Comparison of ENCODE assay signal across 26 mouse cellular contexts in the genomic region with DNA sequence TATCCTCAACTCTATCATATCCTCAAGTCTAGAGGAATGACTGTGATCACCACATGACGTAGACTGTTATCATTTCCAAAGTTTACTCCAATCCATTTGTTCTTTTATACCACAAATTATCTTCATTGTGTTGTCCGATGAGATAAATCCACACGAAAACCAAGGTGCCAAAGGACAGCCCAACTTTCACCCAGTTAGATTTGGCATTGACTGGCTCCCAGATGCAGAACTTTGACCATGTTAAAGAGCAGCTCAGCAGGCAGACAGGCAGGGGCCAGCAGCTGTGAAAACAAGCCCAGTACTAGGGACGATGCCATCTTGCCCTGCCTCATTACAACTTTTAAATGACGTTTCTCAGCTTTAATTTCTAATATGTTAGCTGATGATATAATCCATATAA.
DNase-seq lines count a peak whose midpoint lies in the region; ATAC-seq and TF ChIP-seq lines count a peak whose summit lies in the region.
"Had no signal": no experiment of that assay in that cellular context is flagged by ENCODE, and none has a peak within 500 bp of the region (broad histone marks: within the 10 kb centered on the region; RNA-seq: fewer than 3 reads in every experiment).

No protein-coding gene starts in this region.

- H3K27ac ChIP-seq in kidney, adult 2 months (ENCODE audit: insufficient read depth, low read depth, low read length) = no peak overlapping the region
- no peak overlapping the region for H3K27ac ChIP-seq in kidney, embryonic 14.5 days (ENCODE audit: low read depth, low read length)
- peak overlapping the region; percentile 61 for H3K27ac ChIP-seq in liver, postnatal 0 days (ENCODE audit: low read depth)
- H3K27ac ChIP-seq: embryonic facial prominence, embryonic 12.5 days; embryonic facial prominence, embryonic 15.5 days; gastrocnemius, adult 2 months; heart, embryonic 10.5 days; heart, embryonic 13.5 days; hindbrain, embryonic 14.5 days had no signal

- H3K9ac ChIP-seq in kidney, embryonic 14.5 days (ENCODE audit: low read depth, low read length) = no peak overlapping the region
- H3K9ac ChIP-seq in liver, postnatal 0 days (replicated peaks) = no peak overlapping the region
- H3K9ac ChIP-seq: embryonic facial prominence, embryonic 12.5 days; embryonic facial prominence, embryonic 15.5 days; forebrain, postnatal 0 days; heart, embryonic 13.5 days; hindbrain, embryonic 14.5 days had no signal

- peaks cover 4% of the 10 kb centered on the region; the same call in 1 of the 2 replicates for H3K36me3 ChIP-seq in kidney, adult 2 months (ENCODE audit: control insufficient read depth, insufficient read depth, low read length)
- H3K36me3 ChIP-seq in kidney, embryonic 14.5 days (ENCODE audit: control insufficient read depth, insufficient read depth, low read length) = no peaks in the 10 kb centered on the region
- peaks cover 6% of the 10 kb centered on the region; the same call in 1 of the 2 replicates for H3K36me3 ChIP-seq in liver, postnatal 0 days (replicated peaks; ENCODE audit: insufficient read depth, low read length)
- H3K36me3 ChIP-seq: embryonic facial prominence, embryonic 15.5 days had no signal

- no peak for TF ChIP-seq EP300 in liver, postnatal 0 days (IDR thresholded peaks at IDR 0.05; ENCODE audit: low read depth)

- 54% methylated on average over 5 of the region's 5 CpGs for WGBS in kidney, adult 2 months
- 69% methylated on average over 5 of the region's 5 CpGs for WGBS in kidney, embryonic 14.5 days
- 53% methylated on average over 5 of the region's 5 CpGs for WGBS in liver, postnatal 0 days (ENCODE audit: insufficient replicate concordance)

- H3K4me1 ChIP-seq in kidney, adult 2 months (ENCODE audit: control insufficient read depth, insufficient read depth, low read length) = no peaks in the 10 kb centered on the region; the same call in 1 of the 2 replicates
- H3K4me1 ChIP-seq in kidney, embryonic 14.5 days (ENCODE audit: control insufficient read depth, insufficient read depth, low read length) = no peaks in the 10 kb centered on the region
- 0 out of 2 replicates have a peak, but pooled peaks cover 3% of the 10 kb centered on the region for H3K4me1 ChIP-seq in liver, postnatal 0 days (ENCODE audit: insufficient read depth)
- H3K4me1 ChIP-seq: embryonic facial prominence, embryonic 12.5 days; embryonic facial prominence, embryonic 15.5 days; heart, embryonic 10.5 days; heart, embryonic 13.5 days had no signal

- no peak for TF ChIP-seq CTCF in kidney, adult 2 months (conservative IDR thresholded peaks at IDR 0.05; ENCODE audit: insufficient read depth, insufficient read length, low read depth, low read length)
- TF ChIP-seq CTCF in liver, postnatal 0 days (IDR thresholded peaks at IDR 0.05; ENCODE audit: low read depth) = no peak

- ATAC-seq in kidney, embryonic 14.5 days (ENCODE audit: low FRiP score, low TSS enrichment) = no peak
- peak; percentile 79 for ATAC-seq in liver, postnatal 0 days
- no peak for ATAC-seq in megakaryocyte progenitor cell, adult 5-6 weeks (replicated peaks; ENCODE audit: poor library complexity)
- ATAC-seq: activated CD4-positive, CD25-positive, alpha-beta regulatory T cell, adult 4 months; forebrain, embryonic 14.5 days; forebrain, postnatal 0 days had no signal

- H3K4me2 ChIP-seq in kidney, embryonic 14.5 days (replicated peaks; ENCODE audit: low read depth, low read length) = no peak overlapping the region
- H3K4me2 ChIP-seq in liver, postnatal 0 days (ENCODE audit: low read depth, low read length) = no peak overlapping the region
- H3K4me2 ChIP-seq: embryonic facial prominence, embryonic 12.5 days; embryonic facial prominence, embryonic 15.5 days; heart, embryonic 13.5 days; hindbrain, embryonic 14.5 days had no signal

- no peak for TF ChIP-seq POLR2A in kidney, adult 2 months (IDR thresholded peaks at IDR 0.05; ENCODE audit: low read depth, low read length)

- H3K4me3 ChIP-seq in kidney, adult 2 months (ENCODE audit: insufficient read depth, low read depth, low read length) = no peak overlapping the region
- no peak overlapping the region for H3K4me3 ChIP-seq in kidney, embryonic 14.5 days (ENCODE audit: low read length)
- no peak overlapping the region for H3K4me3 ChIP-seq in liver, postnatal 0 days (ENCODE audit: low read depth, low read length)
- H3K4me3 ChIP-seq: embryonic facial prominence, embryonic 12.5 days; embryonic facial prominence, embryonic 15.5 days; gastrocnemius, adult 2 months; heart, embryonic 10.5 days; heart, embryonic 13.5 days had no signal

- peak; percentile 67 for DNase-seq in heart, adult 11 months
- DNase-seq in heart, adult 9 months (ENCODE audit: low spot score in 2 of 2) = no peak
- DNase-seq in kidney, adult 2 months = peak; percentile 61
- no peak for DNase-seq in liver, postnatal 0 days
- no peak for DNase-seq in liver
- DNase-seq in kidney, postnatal 36 days = peak; percentile 45 to 60
- DNase-seq: adrenal gland, postnatal 10 days; adrenal gland, postnatal 36 days; cerebellum, adult 18-20 months; cerebellum, adult 9-10 months; cerebellum, postnatal 14 days; forebrain, postnatal 0 days; gastrocnemius, adult 2 months; gastrocnemius, postnatal 14 days; heart, adult 18-20 months; heart, postnatal 14 days; heart, postnatal 4 days had no signal

- H3K27me3 ChIP-seq in kidney, adult 2 months (replicated peaks; ENCODE audit: control insufficient read depth, insufficient read depth, low read length) = no peaks in the 10 kb centered on the region
- H3K27me3 ChIP-seq in kidney, embryonic 14.5 days (ENCODE audit: control insufficient read depth, insufficient read depth, low read length) = no peaks in the 10 kb centered on the region
- H3K27me3 ChIP-seq in liver, postnatal 0 days (ENCODE audit: insufficient read depth, low read length) = no peaks in the 10 kb centered on the region
- H3K27me3 ChIP-seq: embryonic facial prominence, embryonic 12.5 days; embryonic facial prominence, embryonic 15.5 days; heart, embryonic 13.5 days had no signal

- no peaks in the 10 kb centered on the region for H3K9me3 ChIP-seq in kidney, embryonic 14.5 days (ENCODE audit: control insufficient read depth, low read length)
- no peaks in the 10 kb centered on the region for H3K9me3 ChIP-seq in liver, postnatal 0 days (ENCODE audit: low read length)
- H3K9me3 ChIP-seq: embryonic facial prominence, embryonic 12.5 days; embryonic facial prominence, embryonic 15.5 days; heart, embryonic 10.5 days; heart, embryonic 13.5 days had no signal

Comparison
In these comparisons a context has a peak if more than half of its experiments do, and no peak if none do; other contexts are left out.
1. DNase-seq: peak in heart, adult 11 months (single experiment), kidney, adult 2 months (single experiment) and kidney, postnatal 36 days (2 of 2); none in heart, adult 9 months (0 of 2), liver, postnatal 0 days (single experiment) and liver (single experiment).